ENCODE assay signal across 17 mouse cellular contexts in genomic region chr4:150093560-150094462, GRCm38 (mm10). TPM values are rescaled to one million over a fixed set of nuclear protein-coding genes. Genes with fewer than 3 reads are reported as not detected.
A peak's percentile ranks its signal among the peaks of the same experiment; 100 is the strongest.
DNase-seq lines count a peak whose midpoint lies in the region; ATAC-seq and TF ChIP-seq lines count a peak whose summit lies in the region.
"Had no signal": no experiment of that assay in that cellular context is flagged by ENCODE, and none has a peak within 500 bp of the region (broad histone marks: within the 10 kb centered on the region; RNA-seq: fewer than 3 reads in every experiment).

No protein-coding gene starts in this region.

- H3K27me3 ChIP-seq in lung, embryonic 16.5 days (ENCODE audit: control insufficient read depth, insufficient read depth, low read depth, low read length): no peaks in the 10 kb centered on the region
- no peaks in the 10 kb centered on the region for H3K27me3 ChIP-seq in lung, postnatal 0 days (replicated peaks; ENCODE audit: insufficient read depth, low read length)
- H3K27me3 ChIP-seq in intestine, embryonic 15.5 days (replicated peaks): no peaks in the 10 kb centered on the region; the same call in 1 of the 2 replicates
- H3K27me3 ChIP-seq in stomach, embryonic 16.5 days (ENCODE audit: control insufficient read depth, insufficient read depth, low read length): no peaks in the 10 kb centered on the region
- peaks cover 3% of the 10 kb centered on the region for H3K27me3 ChIP-seq in forebrain, postnatal 0 days (ENCODE audit: insufficient read depth, low read length)

- intact Hi-C loops in heart, postnatal 14 days (cut with DNase I): no loop called here
- intact Hi-C loops in left cerebral cortex, postnatal 14 days (cut with DNase I): no loop called here

- 0 out of 2 replicates have a peak, but pooled peaks have one; percentile 29 for ATAC-seq in lung, embryonic 16.5 days (ENCODE audit: low read depth)
- no peak for ATAC-seq in lung, postnatal 0 days
- ATAC-seq in intestine, embryonic 15.5 days: peak; percentile 79
- no peak for ATAC-seq in stomach, embryonic 16.5 days (ENCODE audit: insufficient read depth, low FRiP score)
- ATAC-seq in forebrain, postnatal 0 days: no peak
- ATAC-seq: forebrain, embryonic 14.5 days had no signal

- H3K4me2 ChIP-seq in lung, embryonic 16.5 days (ENCODE audit: low read depth, low read length): no peak overlapping the region
- no peak overlapping the region for H3K4me2 ChIP-seq in lung, postnatal 0 days (replicated peaks; ENCODE audit: low read depth, low read length)
- peak overlapping the region; percentile 30 for H3K4me2 ChIP-seq in intestine, embryonic 15.5 days (replicated peaks)
- H3K4me2 ChIP-seq in stomach, embryonic 16.5 days (ENCODE audit: low read depth, low read length): peak overlapping the region; percentile 5; the same call in 1 of the 2 replicates
- no peak overlapping the region for H3K4me2 ChIP-seq in forebrain, postnatal 0 days (ENCODE audit: low read depth)
- H3K4me2 ChIP-seq: hindbrain, embryonic 15.5 days had no signal

- TF ChIP-seq EP300 in lung, postnatal 0 days (IDR thresholded peaks at IDR 0.05): no peak

- peak; percentile 86 for DNase-seq in heart, adult 11 months
- no peak for DNase-seq in heart, postnatal 14 days
- DNase-seq in lung, postnatal 0 days (ENCODE audit: low spot score): no peak
- no peak for DNase-seq in forebrain, postnatal 0 days
- no peak for DNase-seq in left cerebral cortex, postnatal 14 days (ENCODE audit: low spot score in 2 of 2)
- DNase-seq: adrenal gland, postnatal 10 days; gastrocnemius, postnatal 36 days; right cerebral cortex, postnatal 14 days had no signal

- H3K4me1 ChIP-seq in lung, embryonic 16.5 days (replicated peaks; ENCODE audit: control insufficient read depth, insufficient read depth, low read length): peaks cover 33% of the 10 kb centered on the region
- H3K4me1 ChIP-seq in lung, postnatal 0 days (ENCODE audit: insufficient read depth, low read depth, low read length): peaks cover 16% of the 10 kb centered on the region
- H3K4me1 ChIP-seq in intestine, embryonic 15.5 days (replicated peaks): peaks cover 21% of the 10 kb centered on the region
- peaks cover 36% of the 10 kb centered on the region for H3K4me1 ChIP-seq in stomach, embryonic 16.5 days (ENCODE audit: control insufficient read depth, insufficient read depth, low read length)
- H3K4me1 ChIP-seq in forebrain, postnatal 0 days (ENCODE audit: insufficient read depth): no peaks in the 10 kb centered on the region

- 35% methylated on average over 12 of the region's 12 CpGs for WGBS in lung, embryonic 16.5 days
- 36% methylated on average over 10 of the region's 12 CpGs for WGBS in lung, postnatal 0 days
- 34% methylated on average over 12 of the region's 12 CpGs for WGBS in intestine, embryonic 15.5 days
- 36% methylated on average over 12 of the region's 12 CpGs for WGBS in stomach, embryonic 16.5 days
- 25% methylated on average over 11 of the region's 12 CpGs for WGBS in forebrain, postnatal 0 days

- no peaks in the 10 kb centered on the region for H3K36me3 ChIP-seq in lung, embryonic 16.5 days (ENCODE audit: control insufficient read depth, insufficient read depth, low read length)
- H3K36me3 ChIP-seq in lung, postnatal 0 days (ENCODE audit: insufficient read depth, low read length): no peaks in the 10 kb centered on the region
- no peaks in the 10 kb centered on the region for H3K36me3 ChIP-seq in intestine, embryonic 15.5 days
- H3K36me3 ChIP-seq in stomach, embryonic 16.5 days (ENCODE audit: control insufficient read depth, insufficient read depth, low read length): no peaks in the 10 kb centered on the region
- no peaks in the 10 kb centered on the region for H3K36me3 ChIP-seq in forebrain, postnatal 0 days (ENCODE audit: insufficient read depth)
- H3K36me3 ChIP-seq: hindbrain, embryonic 15.5 days had no signal

- no peaks in the 10 kb centered on the region for H3K9me3 ChIP-seq in lung, embryonic 16.5 days (ENCODE audit: control insufficient read depth, low read length)
- H3K9me3 ChIP-seq in lung, postnatal 0 days (ENCODE audit: low read length): no peaks in the 10 kb centered on the region
- no peaks in the 10 kb centered on the region for H3K9me3 ChIP-seq in intestine, embryonic 15.5 days
- no peaks in the 10 kb centered on the region for H3K9me3 ChIP-seq in stomach, embryonic 16.5 days (replicated peaks; ENCODE audit: control insufficient read depth, low read length)
- no peaks in the 10 kb centered on the region for H3K9me3 ChIP-seq in forebrain, postnatal 0 days (ENCODE audit: low read length)
- H3K9me3 ChIP-seq: hindbrain, embryonic 15.5 days had no signal

- no peak for TF ChIP-seq CTCF in lung, postnatal 0 days (IDR thresholded peaks at IDR 0.05)
- no peak for TF ChIP-seq CTCF in forebrain, postnatal 0 days (IDR thresholded peaks at IDR 0.05; ENCODE audit: low read depth)

- H3K4me3 ChIP-seq in lung, embryonic 16.5 days (ENCODE audit: low read length): no peak overlapping the region
- no peak overlapping the region for H3K4me3 ChIP-seq in lung, postnatal 0 days (ENCODE audit: low read depth, low read length)
- no peak overlapping the region for H3K4me3 ChIP-seq in intestine, embryonic 15.5 days (replicated peaks)
- H3K4me3 ChIP-seq in stomach, embryonic 16.5 days (replicated peaks; ENCODE audit: low read length): no peak overlapping the region
- H3K4me3 ChIP-seq in forebrain, postnatal 0 days (ENCODE audit: low read depth, low read length): no peak overlapping the region
- H3K4me3 ChIP-seq: hindbrain, embryonic 15.5 days had no signal

- H3K27ac ChIP-seq in lung, embryonic 16.5 days (ENCODE audit: low read length): no peak overlapping the region
- no peak overlapping the region for H3K27ac ChIP-seq in lung, postnatal 0 days (ENCODE audit: low read length)
- peak overlapping the region; percentile 77 for H3K27ac ChIP-seq in intestine, embryonic 15.5 days
- H3K27ac ChIP-seq in stomach, embryonic 16.5 days (ENCODE audit: low read length): peak overlapping the region; percentile 10; the same call in 1 of the 2 replicates
- H3K27ac ChIP-seq in forebrain, postnatal 0 days (ENCODE audit: low read depth, low read length): no peak overlapping the region
- H3K27ac ChIP-seq: hindbrain, embryonic 15.5 days had no signal

- H3K9ac ChIP-seq in lung, embryonic 16.5 days (ENCODE audit: low read length): peak overlapping the region; percentile 30; the same call in 1 of the 2 replicates
- no peak overlapping the region for H3K9ac ChIP-seq in lung, postnatal 0 days (replicated peaks; ENCODE audit: low read depth)
- no peak overlapping the region for H3K9ac ChIP-seq in intestine, embryonic 15.5 days
- peak overlapping the region; percentile 8; the same call in 1 of the 2 replicates for H3K9ac ChIP-seq in stomach, embryonic 16.5 days (ENCODE audit: low read length)
- H3K9ac ChIP-seq in forebrain, postnatal 0 days: no peak overlapping the region
- H3K9ac ChIP-seq: hindbrain, embryonic 15.5 days had no signal

RNA-seq across cellular contexts. Expression of gene Gpr157, which starts 6.6 kb away (rescaled TPM):
- total RNA-seq in heart, postnatal 14 days (2021): 10 to 100 TPM; 29.5 to 33.7 TPM
- polyA plus RNA-seq in lung, embryonic 16.5 days (2015; fragmentation: Nextera tagmentation; extraction: Ambion mirVana): 2.3 TPM in 2 replicates
- 1.6 TPM in 2 replicates for polyA plus RNA-seq in lung, postnatal 0 days (2015; fragmentation: Nextera tagmentation; extraction: Ambion mirVana)
- 1.3 and 1.5 TPM in 2 replicates for polyA plus RNA-seq in intestine, embryonic 15.5 days (2015; fragmentation: Nextera tagmentation; extraction: Ambion mirVana)
- 1.5 TPM in 2 replicates for polyA plus RNA-seq in stomach, embryonic 16.5 days (2015; fragmentation: Nextera tagmentation; extraction: Ambion mirVana)
- 1.3 and 1.8 TPM in 2 replicates for total RNA-seq in forebrain, postnatal 0 days (2014; rRNA removed)
- polyA plus RNA-seq in forebrain, postnatal 0 days (2015; fragmentation: Nextera tagmentation; extraction: Ambion mirVana): 0.31 TPM in 2 replicates
- 1 to 10 TPM in 1 of 2 experiments, under 1 TPM in 1; 0.75 to 1.3 TPM for total RNA-seq in left cerebral cortex, postnatal 14 days (2021)

RNA-seq across cellular contexts. Expression of gene Slc2a5, which starts 25.3 kb away (rescaled TPM):
- under 1 TPM in 1 of 2 experiments, not detected in 1; 0.17 TPM for total RNA-seq in heart, postnatal 14 days (2021)
- polyA plus RNA-seq in lung, embryonic 16.5 days (2015; fragmentation: Nextera tagmentation; extraction: Ambion mirVana): 0.26 and 0.50 TPM in 2 replicates
- 0.23 and 0.60 TPM in 2 replicates for polyA plus RNA-seq in lung, postnatal 0 days (2015; fragmentation: Nextera tagmentation; extraction: Ambion mirVana)
- polyA plus RNA-seq in intestine, embryonic 15.5 days (2015; fragmentation: Nextera tagmentation; extraction: Ambion mirVana): 2.2 TPM in 2 replicates
- 1.00 and 1.8 TPM in 2 replicates for polyA plus RNA-seq in stomach, embryonic 16.5 days (2015; fragmentation: Nextera tagmentation; extraction: Ambion mirVana)
- total RNA-seq in forebrain, postnatal 0 days (2014; rRNA removed): 1.8 and 3.4 TPM in 2 replicates
- polyA plus RNA-seq in forebrain, postnatal 0 days (2015; fragmentation: Nextera tagmentation; extraction: Ambion mirVana): 1.4 and 3.2 TPM in 2 replicates
- total RNA-seq in left cerebral cortex, postnatal 14 days (2021): 1 to 10 TPM; 5.1 to 5.3 TPM
- polyA plus RNA-seq: C2C12 had no signal

RNA-seq across cellular contexts. Expression of gene Slc2a7, which starts 55.0 kb away (rescaled TPM):
- total RNA-seq in heart, postnatal 14 days (2021): not detected
- not detected in 2 replicates for polyA plus RNA-seq in lung, embryonic 16.5 days (2015; fragmentation: Nextera tagmentation; extraction: Ambion mirVana)
- polyA plus RNA-seq in lung, postnatal 0 days (2015; fragmentation: Nextera tagmentation; extraction: Ambion mirVana): not detected in 2 replicates
- polyA plus RNA-seq in intestine, embryonic 15.5 days (2015; fragmentation: Nextera tagmentation; extraction: Ambion mirVana): 0.30 and 0.63 TPM in 2 replicates
- 0.14 TPM in 1 of 2 replicates, not detected in the other for polyA plus RNA-seq in stomach, embryonic 16.5 days (2015; fragmentation: Nextera tagmentation; extraction: Ambion mirVana)
- total RNA-seq in forebrain, postnatal 0 days (2014; rRNA removed): not detected in 2 replicates
- polyA plus RNA-seq in forebrain, postnatal 0 days (2015; fragmentation: Nextera tagmentation; extraction: Ambion mirVana): not detected in 2 replicates
- total RNA-seq in left cerebral cortex, postnatal 14 days (2021): under 1 TPM in 1 of 2 experiments, not detected in 1; 0.22 TPM
- total RNA-seq: adrenal gland, postnatal 10 days; gastrocnemius, postnatal 36 days; left cerebral cortex, postnatal 36 days had no signal
- polyA plus RNA-seq: C2C12; cortical plate, adult 2 months; forebrain, embryonic 14.5 days; hindbrain, embryonic 15.5 days; testis, adult 2 months had no signal

Comparison
In these comparisons a context has a peak if more than half of its experiments do, and no peak if none do; other contexts are left out.
1. ATAC-seq: peak in lung, embryonic 16.5 days (single experiment) and intestine, embryonic 15.5 days (single experiment); none in lung, postnatal 0 days (single experiment), stomach, embryonic 16.5 days (single experiment) and forebrain, postnatal 0 days (single experiment).
2. H3K9ac ChIP-seq: peak in lung, embryonic 16.5 days (single experiment) and stomach, embryonic 16.5 days (single experiment); none in lung, postnatal 0 days (single experiment), intestine, embryonic 15.5 days (single experiment) and forebrain, postnatal 0 days (single experiment).
3. H3K27ac ChIP-seq: peak in intestine, embryonic 15.5 days (single experiment) and stomach, embryonic 16.5 days (single experiment); none in lung, embryonic 16.5 days (single experiment), lung, postnatal 0 days (single experiment) and forebrain, postnatal 0 days (single experiment).
4. H3K4me2 ChIP-seq: peak in intestine, embryonic 15.5 days (single experiment) and stomach, embryonic 16.5 days (single experiment); none in lung, embryonic 16.5 days (single experiment), lung, postnatal 0 days (single experiment) and forebrain, postnatal 0 days (single experiment).